In the genomic region with DNA sequence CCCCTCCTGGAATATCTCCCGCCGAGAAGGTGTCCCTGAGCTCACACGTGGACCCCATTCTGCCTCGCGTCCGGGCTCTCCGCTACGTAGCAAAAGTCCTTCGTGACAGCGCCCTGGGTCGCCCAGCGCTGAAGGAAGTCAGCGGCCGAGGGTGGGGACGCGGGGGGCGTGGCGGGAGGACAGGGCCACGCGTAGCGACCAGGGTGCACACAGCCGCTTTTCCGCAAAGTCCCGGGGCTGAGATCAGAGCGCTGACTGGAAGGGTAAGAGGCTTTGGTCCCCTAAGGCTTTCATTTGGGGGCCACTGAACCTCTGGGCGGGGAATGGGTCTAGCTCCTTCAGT, we compare ENCODE assay signal across 8 mouse cellular contexts. TPM values are rescaled to one million over a fixed set of nuclear protein-coding genes. Genes with fewer than 3 reads are reported as not detected.
A peak's percentile ranks its signal among the peaks of the same experiment; 100 is the strongest.
DNase-seq lines count a peak whose midpoint lies in the region; ATAC-seq lines count a peak whose summit lies in the region.

No protein-coding gene starts in this region.

- no peaks in the 10 kb centered on the region for H3K36me3 ChIP-seq in forebrain, embryonic 14.5 days (ENCODE audit: control insufficient read depth, insufficient read depth, low read length)
- no peaks in the 10 kb centered on the region for H3K36me3 ChIP-seq in hindbrain, embryonic 10.5 days
- H3K36me3 ChIP-seq in limb, embryonic 15.5 days: no peaks in the 10 kb centered on the region
- H3K36me3 ChIP-seq in midbrain, embryonic 13.5 days: no peaks in the 10 kb centered on the region
- H3K36me3 ChIP-seq in stomach, embryonic 16.5 days (ENCODE audit: control insufficient read depth, insufficient read depth, low read length): no peaks in the 10 kb centered on the region

- peak; percentile 14 for DNase-seq in ovary, postnatal 14 days (ENCODE audit: low spot score)
- no peak for DNase-seq in ovary, postnatal 10 days (ENCODE audit: low spot score)
- peak; percentile 7 for DNase-seq in forebrain, embryonic 14.5 days (ENCODE audit: low spot score)
- peak; percentile 38 for DNase-seq in hindbrain, embryonic 10.5 days (ENCODE audit: low spot score)
- DNase-seq in cerebellum, adult 18-20 months: no peak

- no peak overlapping the region for H3K27ac ChIP-seq in forebrain, embryonic 14.5 days (ENCODE audit: low read depth, low read length)
- peak overlapping the region; percentile 53; the same call in 1 of the 2 replicates for H3K27ac ChIP-seq in hindbrain, embryonic 10.5 days
- H3K27ac ChIP-seq in limb, embryonic 15.5 days: peak overlapping the region; percentile 24; the same call in 1 of the 2 replicates
- no peak overlapping the region for H3K27ac ChIP-seq in midbrain, embryonic 13.5 days
- H3K27ac ChIP-seq in stomach, embryonic 16.5 days (ENCODE audit: low read length): no peak overlapping the region

- H3K4me1 ChIP-seq in forebrain, embryonic 14.5 days (ENCODE audit: control insufficient read depth, insufficient read depth, low read length): 0 out of 2 replicates have a peak, but pooled peaks cover 5% of the 10 kb centered on the region
- peaks cover 25% of the 10 kb centered on the region for H3K4me1 ChIP-seq in hindbrain, embryonic 10.5 days (replicated peaks)
- H3K4me1 ChIP-seq in limb, embryonic 15.5 days: peaks cover 13% of the 10 kb centered on the region
- peaks cover 19% of the 10 kb centered on the region for H3K4me1 ChIP-seq in midbrain, embryonic 13.5 days (replicated peaks)
- peaks cover 4% of the 10 kb centered on the region; the same call in 1 of the 2 replicates for H3K4me1 ChIP-seq in stomach, embryonic 16.5 days (ENCODE audit: control insufficient read depth, insufficient read depth, low read length)

- H3K9me3 ChIP-seq in forebrain, embryonic 14.5 days (replicated peaks; ENCODE audit: control insufficient read depth, low read length): no peaks in the 10 kb centered on the region
- no peaks in the 10 kb centered on the region for H3K9me3 ChIP-seq in hindbrain, embryonic 10.5 days
- no peaks in the 10 kb centered on the region for H3K9me3 ChIP-seq in limb, embryonic 15.5 days
- H3K9me3 ChIP-seq in midbrain, embryonic 13.5 days: no peaks in the 10 kb centered on the region
- no peaks in the 10 kb centered on the region for H3K9me3 ChIP-seq in stomach, embryonic 16.5 days (replicated peaks; ENCODE audit: control insufficient read depth, low read length)

- 1% methylated on average over 26 of the region's 26 CpGs for WGBS in forebrain, embryonic 14.5 days
- WGBS in hindbrain, embryonic 10.5 days: 1% methylated on average over 26 of the region's 26 CpGs
- WGBS in limb, embryonic 15.5 days: 0% methylated on average over 26 of the region's 26 CpGs
- 1% methylated on average over 26 of the region's 26 CpGs for WGBS in midbrain, embryonic 13.5 days
- WGBS in stomach, embryonic 16.5 days: 1% methylated on average over 26 of the region's 26 CpGs

- peak overlapping the region; percentile 83 for H3K4me2 ChIP-seq in forebrain, embryonic 14.5 days (ENCODE audit: low read length)
- H3K4me2 ChIP-seq in limb, embryonic 15.5 days: peak overlapping the region; percentile 94
- peak overlapping the region; percentile 86 for H3K4me2 ChIP-seq in midbrain, embryonic 13.5 days (replicated peaks)
- H3K4me2 ChIP-seq in stomach, embryonic 16.5 days (ENCODE audit: low read depth, low read length): peak overlapping the region; percentile 99

- H3K27me3 ChIP-seq in forebrain, embryonic 14.5 days (replicated peaks; ENCODE audit: control insufficient read depth, insufficient read depth, low read length): peaks cover 13% of the 10 kb centered on the region; the same call in 1 of the 2 replicates
- H3K27me3 ChIP-seq in hindbrain, embryonic 10.5 days (ENCODE audit: insufficient read depth, poor library complexity, severe bottlenecking): peaks cover 51% of the 10 kb centered on the region
- H3K27me3 ChIP-seq in limb, embryonic 15.5 days: no peaks in the 10 kb centered on the region
- H3K27me3 ChIP-seq in midbrain, embryonic 13.5 days: peaks cover 45% of the 10 kb centered on the region
- H3K27me3 ChIP-seq in stomach, embryonic 16.5 days (ENCODE audit: control insufficient read depth, insufficient read depth, low read length): no peaks in the 10 kb centered on the region

- peak overlapping the region; percentile 36 for H3K4me3 ChIP-seq in forebrain, embryonic 14.5 days (ENCODE audit: low read depth, low read length)
- peak overlapping the region; percentile 61 for H3K4me3 ChIP-seq in hindbrain, embryonic 10.5 days
- H3K4me3 ChIP-seq in limb, embryonic 15.5 days: peak overlapping the region; percentile 44
- H3K4me3 ChIP-seq in midbrain, embryonic 13.5 days (replicated peaks): peak overlapping the region; percentile 44
- H3K4me3 ChIP-seq in stomach, embryonic 16.5 days (replicated peaks; ENCODE audit: low read length): peak overlapping the region; percentile 52

- no peak for ATAC-seq in forebrain, embryonic 14.5 days
- 0 out of 2 replicates have a peak, but pooled peaks have one; percentile 19 for ATAC-seq in limb, embryonic 15.5 days (ENCODE audit: insufficient number of reproducible peaks, low FRiP score, low TSS enrichment, low read depth)
- peak; percentile 65; the same call in 1 of the 2 replicates for ATAC-seq in midbrain, embryonic 13.5 days
- peak; percentile 78 for ATAC-seq in stomach, embryonic 16.5 days (ENCODE audit: insufficient read depth, low FRiP score)

- peak overlapping the region; percentile 49 for H3K9ac ChIP-seq in forebrain, embryonic 14.5 days (ENCODE audit: low read length)
- H3K9ac ChIP-seq in limb, embryonic 15.5 days: peak overlapping the region; percentile 43
- H3K9ac ChIP-seq in midbrain, embryonic 13.5 days (replicated peaks): peak overlapping the region; percentile 59
- peak overlapping the region; percentile 68 for H3K9ac ChIP-seq in stomach, embryonic 16.5 days (ENCODE audit: low read length)

RNA-seq across cellular contexts. Expression of a gene that starts 0.4 kb away (rescaled TPM):
- 0.56 TPM in 1 of 2 replicates, not detected in the other for polyA plus RNA-seq in forebrain, embryonic 14.5 days (2014; fragmentation: Nextera tagmentation; extraction: Ambion mirVana)
- polyA plus RNA-seq in hindbrain, embryonic 10.5 days (2016; fragmentation: Nextera tagmentation; extraction: Ambion mirVana): 0.41 and 0.62 TPM in 2 replicates
- polyA plus RNA-seq in limb, embryonic 15.5 days (2015; fragmentation: Nextera tagmentation; extraction: Ambion mirVana): 2.0 and 2.3 TPM in 2 replicates
- polyA plus RNA-seq in midbrain, embryonic 13.5 days (2015; fragmentation: Nextera tagmentation; extraction: Ambion mirVana): 0.22 and 0.35 TPM in 2 replicates
- 2.2 and 2.5 TPM in 2 replicates for polyA plus RNA-seq in stomach, embryonic 16.5 days (2015; fragmentation: Nextera tagmentation; extraction: Ambion mirVana)

RNA-seq across cellular contexts. Expression of a gene that starts 32.8 kb away (rescaled TPM):
- 0.40 and 0.46 TPM in 2 replicates for polyA plus RNA-seq in forebrain, embryonic 14.5 days (2014; fragmentation: Nextera tagmentation; extraction: Ambion mirVana)
- polyA plus RNA-seq in hindbrain, embryonic 10.5 days (2016; fragmentation: Nextera tagmentation; extraction: Ambion mirVana): 4.9 and 8.6 TPM in 2 replicates
- 1.8 and 2.1 TPM in 2 replicates for polyA plus RNA-seq in limb, embryonic 15.5 days (2015; fragmentation: Nextera tagmentation; extraction: Ambion mirVana)
- 0.95 and 0.96 TPM in 2 replicates for polyA plus RNA-seq in midbrain, embryonic 13.5 days (2015; fragmentation: Nextera tagmentation; extraction: Ambion mirVana)
- 5.7 and 9.9 TPM in 2 replicates for polyA plus RNA-seq in stomach, embryonic 16.5 days (2015; fragmentation: Nextera tagmentation; extraction: Ambion mirVana)

RNA-seq across cellular contexts. Expression of a gene that starts 42.1 kb away (rescaled TPM):
- 1.5 and 2.1 TPM in 2 replicates for polyA plus RNA-seq in forebrain, embryonic 14.5 days (2014; fragmentation: Nextera tagmentation; extraction: Ambion mirVana)
- 0.50 and 1.1 TPM in 2 replicates for polyA plus RNA-seq in hindbrain, embryonic 10.5 days (2016; fragmentation: Nextera tagmentation; extraction: Ambion mirVana)
- 0.25 TPM in 1 of 2 replicates, not detected in the other for polyA plus RNA-seq in limb, embryonic 15.5 days (2015; fragmentation: Nextera tagmentation; extraction: Ambion mirVana)
- polyA plus RNA-seq in midbrain, embryonic 13.5 days (2015; fragmentation: Nextera tagmentation; extraction: Ambion mirVana): 0.14 and 0.57 TPM in 2 replicates
- polyA plus RNA-seq in stomach, embryonic 16.5 days (2015; fragmentation: Nextera tagmentation; extraction: Ambion mirVana): 0.31 and 0.50 TPM in 2 replicates

Comparison
In these comparisons a context has a peak if more than half of its experiments do, and no peak if none do; other contexts are left out.
1. DNase-seq: peak in ovary, postnatal 14 days (single experiment), forebrain, embryonic 14.5 days (single experiment) and hindbrain, embryonic 10.5 days (single experiment); none in ovary, postnatal 10 days (single experiment) and cerebellum, adult 18-20 months (0 of 2).
2. H3K27ac ChIP-seq: peak in hindbrain, embryonic 10.5 days (single experiment) and limb, embryonic 15.5 days (single experiment); none in forebrain, embryonic 14.5 days (single experiment), midbrain, embryonic 13.5 days (single experiment) and stomach, embryonic 16.5 days (single experiment).
3. Peak in every context shown above with its lines, with median percentiles within 50 percentile points of each other: H3K4me2 ChIP-seq, H3K4me3 ChIP-seq and H3K9ac ChIP-seq.